Mouse (Mus musculus): ENCODE measurements around the gene As3mt. TPM values are rescaled to one million over a fixed set of nuclear protein-coding genes. Genes with fewer than 3 reads are reported as not detected.

The As3mt gene
- polyA plus RNA-seq (2014; fragmentation: Nextera tagmentation; extraction: Ambion mirVana) = 38.8 and 42.5 TPM in 2 replicates

DNA sequence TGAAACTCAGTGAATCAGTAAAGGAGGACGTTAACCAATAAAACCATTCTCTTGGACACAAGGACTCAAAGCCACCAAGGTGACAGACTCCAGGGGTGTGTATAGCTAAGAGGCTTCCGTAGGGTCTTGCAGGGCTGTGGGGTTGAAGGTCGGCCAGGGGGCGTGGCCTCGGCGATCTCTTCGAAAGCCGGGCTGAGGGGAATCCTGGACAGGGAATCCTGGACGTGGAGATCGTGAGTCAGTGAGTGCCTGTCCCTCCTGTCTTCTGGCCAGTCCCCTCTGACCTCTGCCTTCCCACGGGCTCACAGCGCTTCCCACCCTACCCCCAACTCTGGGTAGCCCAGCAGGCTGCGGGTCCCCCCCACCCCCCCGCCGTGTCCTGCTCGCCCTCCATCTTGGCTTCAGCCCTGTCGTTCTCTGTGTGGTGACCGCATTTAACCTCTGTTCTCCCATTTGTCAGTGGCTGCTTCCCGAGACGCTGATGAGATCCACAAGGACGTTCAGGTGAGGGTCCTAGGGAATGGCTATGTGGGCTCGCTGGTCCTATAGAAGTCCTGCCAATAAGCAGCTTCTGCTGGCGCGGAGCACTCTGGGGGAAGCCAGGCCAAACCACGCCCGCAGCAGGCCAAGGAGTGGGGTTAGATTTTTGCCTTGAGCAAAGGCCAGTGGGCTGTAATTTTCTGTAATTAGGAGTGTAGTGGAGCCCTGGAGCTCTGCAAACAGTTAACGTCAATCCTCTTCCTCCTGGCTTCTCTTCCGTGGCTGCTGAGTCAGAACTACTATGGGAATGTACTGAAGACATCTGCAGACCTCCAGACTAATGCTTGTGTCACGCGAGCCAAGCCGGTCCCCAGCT lies at the start of gene As3mt:
TSS of gene As3mt (plus strand) at position 163 of the 856 bp plus-strand sequence.
- 16% methylated on average over 30 of the region's 31 CpGs for whole genome bisulfite sequencing
- H3K9ac ChIP-seq (replicated peaks; ENCODE audit: low read length) = peak within 1 kb of the TSS; percentile 56
- DNase-seq = peak; percentile 70
- no peaks in the 10 kb centered on the region for H3K4me1 ChIP-seq (ENCODE audit: control insufficient read depth, insufficient read depth, low read length)
- peak within 1 kb of the TSS; percentile 55 for H3K4me2 ChIP-seq (ENCODE audit: low read length)
- peak; percentile 40; the same call in 1 of the 2 replicates for ATAC-seq (ENCODE audit: low FRiP score, low TSS enrichment)
- no peaks in the 10 kb centered on the region for H3K9me3 ChIP-seq (ENCODE audit: control insufficient read depth, low read length)
- H3K27me3 ChIP-seq (ENCODE audit: control insufficient read depth, insufficient read depth, low read length) = no peaks in the 10 kb centered on the region
- no peak within 1 kb of the TSS; the same call in 1 of the 2 replicates for H3K27ac ChIP-seq (replicated peaks; ENCODE audit: low read depth, low read length)
- peak within 1 kb of the TSS; percentile 39 for H3K4me3 ChIP-seq (replicated peaks; ENCODE audit: low read depth, low read length)
- no peaks in the 10 kb centered on the region for H3K36me3 ChIP-seq (ENCODE audit: control insufficient read depth, insufficient read depth, low read length)

DNA sequence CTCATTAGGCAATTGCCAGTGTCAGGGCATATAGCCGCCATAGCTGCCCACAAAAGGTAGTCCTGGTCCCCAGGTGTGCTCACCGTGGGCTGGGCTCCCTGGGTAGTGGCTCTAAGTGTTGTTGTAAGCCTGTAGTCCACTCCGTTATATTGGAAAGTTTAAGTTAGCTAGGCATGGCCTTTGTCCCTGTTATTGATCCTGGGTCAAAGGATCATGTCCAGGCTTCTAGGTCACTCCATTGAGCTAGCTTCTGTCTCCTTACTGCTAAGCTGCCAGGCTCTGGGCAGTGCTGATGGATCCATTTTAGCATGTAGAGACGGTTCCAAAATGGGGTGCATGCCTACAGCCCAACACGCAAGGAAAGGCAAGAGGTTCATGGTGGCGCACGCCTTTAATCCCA lies 48.9 kb upstream of the As3mt start:
- Histone ChIP-seq H3K27ac (replicated peaks; ENCODE audit: low read depth, low read length) (no peak overlapping the region), H3K9ac (replicated peaks; ENCODE audit: low read length) (no peak overlapping the region), H3K4me1 (ENCODE audit: control insufficient read depth, insufficient read depth, low read length) (no peaks in the 10 kb centered on the region), H3K9me3 (ENCODE audit: control insufficient read depth, low read length) (no peaks in the 10 kb centered on the region), H3K27me3 (ENCODE audit: control insufficient read depth, insufficient read depth, low read length) (no peaks in the 10 kb centered on the region), H3K36me3 (ENCODE audit: control insufficient read depth, insufficient read depth, low read length) (peaks cover 39% of the 10 kb centered on the region), H3K4me2 (ENCODE audit: low read length) (no peak overlapping the region), H3K4me3 (replicated peaks; ENCODE audit: low read depth, low read length) (no peak overlapping the region)
- ATAC-seq (ENCODE audit: low FRiP score, low TSS enrichment) (no peak), DNase-seq (no peak)
- 96% methylated on average over 7 of the region's 7 CpGs for WGBS

DNA sequence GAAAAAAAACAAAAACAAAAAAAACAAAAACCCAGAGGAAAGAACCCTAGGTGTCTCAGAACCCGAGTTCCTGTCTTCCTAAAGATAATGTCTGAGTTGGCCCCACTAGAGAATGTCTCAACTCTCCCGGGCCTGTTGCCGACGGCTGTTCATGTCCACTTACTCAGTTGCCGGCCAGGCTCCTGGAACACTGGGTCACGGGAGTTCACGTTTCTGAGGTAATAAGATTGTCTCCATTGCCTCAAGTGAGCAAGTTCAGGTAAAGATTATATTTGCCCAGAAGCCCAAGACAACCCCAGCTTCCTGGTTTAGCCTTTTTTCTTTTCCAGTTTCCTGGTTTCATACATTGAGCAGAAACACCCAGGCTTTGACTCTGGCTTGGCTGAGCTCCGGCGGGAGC lies 48.4 kb upstream of the As3mt start:
- Histone ChIP-seq H3K27me3 (ENCODE audit: control insufficient read depth, insufficient read depth, low read length) (no peaks in the 10 kb centered on the region), H3K4me2 (ENCODE audit: low read length) (no peak overlapping the region), H3K9me3 (ENCODE audit: control insufficient read depth, low read length) (no peaks in the 10 kb centered on the region), H3K9ac (replicated peaks; ENCODE audit: low read length) (no peak overlapping the region), H3K4me3 (replicated peaks; ENCODE audit: low read depth, low read length) (no peak overlapping the region), H3K27ac (replicated peaks; ENCODE audit: low read depth, low read length) (no peak overlapping the region), H3K4me1 (ENCODE audit: control insufficient read depth, insufficient read depth, low read length) (no peaks in the 10 kb centered on the region), H3K36me3 (ENCODE audit: control insufficient read depth, insufficient read depth, low read length) (peaks cover 34% of the 10 kb centered on the region)
- no peak for ATAC-seq (ENCODE audit: low FRiP score, low TSS enrichment)
- DNase-seq = no peak
- WGBS = 90% methylated on average over 9 of the region's 9 CpGs

DNA sequence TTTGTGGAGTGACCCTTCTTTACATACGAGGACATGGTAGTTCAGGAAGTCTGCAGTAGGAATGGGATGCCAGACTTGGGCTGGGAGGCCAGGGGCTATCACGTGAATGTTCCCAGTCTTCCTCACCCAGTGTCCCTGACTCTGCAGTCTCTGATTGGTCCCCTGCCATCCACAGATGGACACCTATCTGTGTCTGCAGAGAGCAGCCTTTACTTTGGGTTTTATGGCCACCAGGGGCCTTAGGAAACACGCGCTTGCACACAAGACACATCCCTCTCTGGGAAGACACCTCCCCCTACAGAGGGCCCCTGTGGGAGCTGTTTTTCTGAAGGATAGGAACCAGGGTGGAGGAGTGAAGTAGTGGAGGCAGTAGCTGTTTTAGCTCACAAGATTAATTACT lies 45.7 kb upstream of the As3mt start:
- 71% methylated on average over 4 of the region's 4 CpGs for WGBS
- Histone ChIP-seq H3K9me3 (ENCODE audit: control insufficient read depth, low read length) (no peaks in the 10 kb centered on the region), H3K4me3 (replicated peaks; ENCODE audit: low read depth, low read length) (no peak overlapping the region), H3K36me3 (ENCODE audit: control insufficient read depth, insufficient read depth, low read length) (peaks cover 7% of the 10 kb centered on the region), H3K4me2 (ENCODE audit: low read length) (no peak overlapping the region), H3K9ac (replicated peaks; ENCODE audit: low read length) (no peak overlapping the region), H3K27me3 (ENCODE audit: control insufficient read depth, insufficient read depth, low read length) (no peaks in the 10 kb centered on the region), H3K27ac (replicated peaks; ENCODE audit: low read depth, low read length) (no peak overlapping the region), H3K4me1 (ENCODE audit: control insufficient read depth, insufficient read depth, low read length) (peaks cover 8% of the 10 kb centered on the region; the same call in 1 of the 2 replicates)
- DNase-seq (no peak), ATAC-seq (ENCODE audit: low FRiP score, low TSS enrichment) (no peak)

DNA sequence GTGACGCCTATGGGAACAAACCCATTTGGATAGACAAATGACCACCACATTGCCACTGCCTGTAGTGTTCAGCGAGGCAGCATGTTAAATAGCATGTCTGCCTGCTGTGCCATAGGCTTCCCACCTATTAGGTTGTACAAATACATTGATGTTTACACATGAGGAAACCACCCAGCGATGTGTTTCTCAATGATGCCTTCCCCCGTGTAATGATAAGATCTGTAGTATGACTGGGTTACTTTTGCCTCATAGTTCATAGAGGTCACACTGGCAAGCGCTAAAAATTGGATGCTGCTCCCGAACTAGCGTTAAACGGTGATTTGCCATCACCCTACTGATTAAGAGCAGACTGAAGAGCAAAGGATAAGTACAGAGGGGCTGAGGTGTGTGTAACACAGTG lies 45.0 kb upstream of the As3mt start:
- H3K4me3 ChIP-seq (replicated peaks; ENCODE audit: low read depth, low read length) = no peak overlapping the region
- peaks cover 8% of the 10 kb centered on the region; the same call in 1 of the 2 replicates for H3K4me1 ChIP-seq (ENCODE audit: control insufficient read depth, insufficient read depth, low read length)
- no peak for ATAC-seq (ENCODE audit: low FRiP score, low TSS enrichment)
- 0 out of 2 replicates have a peak, but pooled peaks cover 2% of the 10 kb centered on the region for H3K36me3 ChIP-seq (ENCODE audit: control insufficient read depth, insufficient read depth, low read length)
- no peaks in the 10 kb centered on the region for H3K27me3 ChIP-seq (ENCODE audit: control insufficient read depth, insufficient read depth, low read length)
- H3K9ac ChIP-seq (replicated peaks; ENCODE audit: low read length) = no peak overlapping the region
- H3K9me3 ChIP-seq (ENCODE audit: control insufficient read depth, low read length) = no peaks in the 10 kb centered on the region
- DNase-seq = no peak
- no peak overlapping the region for H3K27ac ChIP-seq (replicated peaks; ENCODE audit: low read depth, low read length)
- 92% methylated on average over 8 of the region's 8 CpGs for WGBS
- no peak overlapping the region for H3K4me2 ChIP-seq (ENCODE audit: low read length)

DNA sequence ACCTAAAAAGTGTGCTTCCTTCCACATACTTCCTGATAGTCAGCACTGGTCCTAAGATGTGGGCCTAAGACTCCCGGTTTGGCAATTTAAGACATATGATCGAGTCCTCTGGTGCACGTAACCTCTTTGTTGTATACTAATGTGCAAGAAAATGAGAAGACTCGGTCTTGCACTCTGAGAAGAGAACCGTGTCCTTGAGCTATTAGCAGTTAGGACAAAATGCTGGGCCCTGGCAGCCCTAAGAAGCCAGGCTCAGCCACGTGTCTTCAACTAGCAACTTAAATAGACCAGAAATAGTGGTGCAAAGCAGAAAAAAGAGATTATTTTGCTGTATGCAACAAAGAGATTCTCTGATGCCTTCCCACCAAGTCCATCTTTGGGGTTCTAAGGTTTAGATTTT lies 44.5 kb upstream of the As3mt start:
- Histone ChIP-seq H3K27me3 (ENCODE audit: control insufficient read depth, insufficient read depth, low read length) (no peaks in the 10 kb centered on the region), H3K4me1 (ENCODE audit: control insufficient read depth, insufficient read depth, low read length) (peaks cover 8% of the 10 kb centered on the region; the same call in 1 of the 2 replicates), H3K9ac (replicated peaks; ENCODE audit: low read length) (no peak overlapping the region), H3K27ac (replicated peaks; ENCODE audit: low read depth, low read length) (no peak overlapping the region), H3K36me3 (ENCODE audit: control insufficient read depth, insufficient read depth, low read length) (0 out of 2 replicates have a peak, but pooled peaks cover 2% of the 10 kb centered on the region), H3K9me3 (ENCODE audit: control insufficient read depth, low read length) (no peaks in the 10 kb centered on the region), H3K4me3 (replicated peaks; ENCODE audit: low read depth, low read length) (no peak overlapping the region), H3K4me2 (ENCODE audit: low read length) (no peak overlapping the region)
- ATAC-seq (ENCODE audit: low FRiP score, low TSS enrichment) (no peak), DNase-seq (no peak)
- WGBS = 87% methylated on average over 6 of the region's 6 CpGs

DNA sequence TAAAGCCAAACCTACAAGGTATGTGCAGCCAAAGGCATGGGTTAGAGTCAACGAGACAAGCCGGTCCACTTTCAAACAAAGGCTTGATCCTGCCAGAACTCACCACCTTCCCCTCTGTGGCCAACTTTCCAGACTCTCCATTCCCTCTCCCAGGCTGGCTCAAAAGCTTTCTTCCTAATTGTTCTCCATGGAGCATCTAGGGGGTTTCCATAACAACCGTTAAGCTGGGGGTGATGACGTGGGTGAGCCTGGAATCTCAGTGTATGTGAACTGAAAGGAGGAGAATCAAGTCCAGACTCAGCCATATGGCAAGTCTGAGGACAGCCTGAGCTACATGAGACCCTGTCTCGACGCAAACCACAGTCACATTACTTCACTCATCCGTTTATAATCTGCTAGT lies 41.8 kb upstream of the As3mt start:
- H3K4me1 ChIP-seq (ENCODE audit: control insufficient read depth, insufficient read depth, low read length) = peaks cover 8% of the 10 kb centered on the region; the same call in 1 of the 2 replicates
- WGBS = 44% methylated on average over 7 of the region's 7 CpGs
- H3K4me2 ChIP-seq (ENCODE audit: low read length) = no peak overlapping the region
- H3K27me3 ChIP-seq (ENCODE audit: control insufficient read depth, insufficient read depth, low read length) = no peaks in the 10 kb centered on the region
- peak; percentile 59 for DNase-seq
- no peak for ATAC-seq (ENCODE audit: low FRiP score, low TSS enrichment)
- no peak overlapping the region for H3K27ac ChIP-seq (replicated peaks; ENCODE audit: low read depth, low read length)
- no peaks in the 10 kb centered on the region for H3K9me3 ChIP-seq (ENCODE audit: control insufficient read depth, low read length)
- H3K36me3 ChIP-seq (ENCODE audit: control insufficient read depth, insufficient read depth, low read length) = no peaks in the 10 kb centered on the region
- H3K4me3 ChIP-seq (replicated peaks; ENCODE audit: low read depth, low read length) = no peak overlapping the region
- H3K9ac ChIP-seq (replicated peaks; ENCODE audit: low read length) = no peak overlapping the region

DNA sequence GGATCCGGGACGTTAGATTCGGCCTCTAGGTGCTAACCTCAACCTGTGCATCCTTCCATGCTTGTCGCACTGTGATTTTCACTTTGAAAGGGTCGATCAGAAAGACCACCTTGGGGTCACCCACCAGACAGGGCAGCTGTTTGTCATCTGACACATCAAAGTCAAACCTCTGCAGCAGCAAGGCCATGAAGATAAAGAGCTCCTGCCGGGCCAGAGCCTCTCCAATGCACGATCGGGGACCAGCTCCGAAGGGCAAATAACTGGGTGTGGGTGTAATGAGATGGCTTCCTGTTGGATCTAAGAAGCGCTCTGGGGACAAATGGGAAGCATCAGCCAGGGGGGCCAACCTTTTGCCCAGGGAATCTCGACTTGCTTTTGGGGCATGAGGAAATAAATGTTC lies 40.0 kb upstream of the As3mt start:
- Histone ChIP-seq H3K9me3 (ENCODE audit: control insufficient read depth, low read length) (no peaks in the 10 kb centered on the region), H3K27me3 (ENCODE audit: control insufficient read depth, insufficient read depth, low read length) (no peaks in the 10 kb centered on the region), H3K4me3 (replicated peaks; ENCODE audit: low read depth, low read length) (no peak overlapping the region), H3K4me2 (ENCODE audit: low read length) (no peak overlapping the region), H3K9ac (replicated peaks; ENCODE audit: low read length) (no peak overlapping the region), H3K27ac (replicated peaks; ENCODE audit: low read depth, low read length) (no peak overlapping the region), H3K36me3 (ENCODE audit: control insufficient read depth, insufficient read depth, low read length) (no peaks in the 10 kb centered on the region), H3K4me1 (ENCODE audit: control insufficient read depth, insufficient read depth, low read length) (peaks cover 8% of the 10 kb centered on the region; the same call in 1 of the 2 replicates)
- ATAC-seq (ENCODE audit: low FRiP score, low TSS enrichment) = no peak
- no peak for DNase-seq
- 66% methylated on average over 11 of the region's 11 CpGs for WGBS

DNA sequence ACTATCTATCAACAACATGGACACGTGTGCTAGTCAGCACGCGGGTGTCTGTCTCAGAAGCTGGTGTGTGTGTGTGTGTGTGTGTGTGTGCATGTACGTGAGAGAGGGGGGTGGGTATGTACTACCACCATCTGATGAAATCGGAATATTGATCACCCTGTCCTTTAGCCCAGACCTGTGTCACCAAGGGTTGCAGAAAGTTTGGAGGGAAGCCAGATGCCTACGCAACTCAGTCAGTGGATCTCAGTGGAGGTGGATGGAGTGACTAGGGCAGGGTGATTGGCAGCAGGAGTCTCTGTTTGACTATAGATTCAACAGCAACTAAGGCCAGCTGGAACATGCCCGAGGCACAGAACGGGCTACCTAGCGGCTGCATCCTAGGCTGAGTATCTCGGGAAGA lies 39.0 kb upstream of the As3mt start:
- WGBS = 89% methylated on average over 10 of the region's 10 CpGs

More for the DNA sequence above, 39.0 kb upstream of the As3mt start:
- Histone ChIP-seq H3K36me3 (ENCODE audit: control insufficient read depth, insufficient read depth, low read length) (no peaks in the 10 kb centered on the region), H3K4me1 (ENCODE audit: control insufficient read depth, insufficient read depth, low read length) (peaks cover 8% of the 10 kb centered on the region; the same call in 1 of the 2 replicates), H3K9me3 (ENCODE audit: control insufficient read depth, low read length) (no peaks in the 10 kb centered on the region), H3K27ac (replicated peaks; ENCODE audit: low read depth, low read length) (no peak overlapping the region), H3K9ac (replicated peaks; ENCODE audit: low read length) (no peak overlapping the region), H3K27me3 (ENCODE audit: control insufficient read depth, insufficient read depth, low read length) (no peaks in the 10 kb centered on the region), H3K4me2 (ENCODE audit: low read length) (no peak overlapping the region), H3K4me3 (replicated peaks; ENCODE audit: low read depth, low read length) (no peak overlapping the region)
- ATAC-seq (ENCODE audit: low FRiP score, low TSS enrichment) = no peak
- no peak for DNase-seq

All from midbrain, embryonic 14.5 days (tissue).